Mouse (Mus musculus) adrenal gland (tissue): ENCODE measurements around the gene Gtf2a2.
"Not testable (repeated sequence)": the region's sequence is repeated elsewhere in the genome, so short reads cannot be mapped to it uniquely, and the experiment has no call there.

Experiments used
- intact Hi-C: fragments of 180-260 bp; cut with DNase I; formaldehyde crosslinking; loops from one replicate; pipeline ENCODE4 v1.15.1; 2025

The Gtf2a2 gene

GRCm38 (mm10) chr9:70015632-70016031, 3.3 kb downstream of the Gtf2a2 start:
- intact Hi-C loops = no loop called here

GRCm38 (mm10) chr9:70018879-70019278, 6.5 kb downstream of the Gtf2a2 start:
- intact Hi-C loops = loop anchor here (2.0 kb wide), 1 partner anchor 62 kb away; no protein-coding TSS in a partner anchor

- intact Hi-C loops = no loop called here
Measured at GRCm38 (mm10) chr9:70021610-70022009, 9.3 kb downstream of the Gtf2a2 start.

GRCm38 (mm10) chr9:70022083-70022482, 9.7 kb downstream of the Gtf2a2 start:
- intact Hi-C loops = no loop called here

GRCm38 (mm10) chr9:70023615-70024014, 11.3 kb downstream of the Gtf2a2 start:
- intact Hi-C loops = not testable (repeated sequence)

GRCm38 (mm10) chr9:70024648-70025047, 12.3 kb downstream of the Gtf2a2 start:
- intact Hi-C loops = no loop called here

GRCm38 (mm10) chr9:70025365-70026012, 13.1 kb downstream of the Gtf2a2 start:
- intact Hi-C loops = no loop called here

- intact Hi-C loops = no loop called here
Measured at GRCm38 (mm10) chr9:70032167-70032566, 19.8 kb downstream of the Gtf2a2 start.

- intact Hi-C loops = no loop called here
Measured at GRCm38 (mm10) chr9:70033056-70033455, 20.7 kb downstream of the Gtf2a2 start.

GRCm38 (mm10) chr9:70034702-70035101, 22.4 kb downstream of the Gtf2a2 start:
- intact Hi-C loops = no loop called here

- intact Hi-C loops = no loop called here
Measured at GRCm38 (mm10) chr9:70036646-70037045, 24.3 kb downstream of the Gtf2a2 start.

- intact Hi-C loops = no loop called here
Measured at GRCm38 (mm10) chr9:70037988-70038387, 25.6 kb downstream of the Gtf2a2 start, which contains the start of gene Gcnt3. Gene Gcnt3 (minus strand): TSS chr9:70038088.

GRCm38 (mm10) chr9:70039597-70040385, 27.4 kb downstream of the Gtf2a2 start:
- intact Hi-C loops = no loop called here

GRCm38 (mm10) chr9:70040570-70040969, 28.2 kb downstream of the Gtf2a2 start:
- intact Hi-C loops = no loop called here

GRCm38 (mm10) chr9:70042137-70042536, 29.8 kb downstream of the Gtf2a2 start:
- intact Hi-C loops = no loop called here

GRCm38 (mm10) chr9:70042935-70043334, 30.6 kb downstream of the Gtf2a2 start:
- intact Hi-C loops = no loop called here

GRCm38 (mm10) chr9:70044865-70045264, 32.5 kb downstream of the Gtf2a2 start:
- intact Hi-C loops = no loop called here

GRCm38 (mm10) chr9:70046255-70046654, 33.9 kb downstream of the Gtf2a2 start:
- intact Hi-C loops = no loop called here

GRCm38 (mm10) chr9:70047839-70048238, 35.5 kb downstream of the Gtf2a2 start:
- intact Hi-C loops = no loop called here

GRCm38 (mm10) chr9:70048280-70048679, 35.9 kb downstream of the Gtf2a2 start:
- intact Hi-C loops = no loop called here

GRCm38 (mm10) chr9:70048751-70049415, 36.5 kb downstream of the Gtf2a2 start:
- intact Hi-C loops = no loop called here

GRCm38 (mm10) chr9:70049416-70049783, 37.0 kb downstream of the Gtf2a2 start:
- intact Hi-C loops = no loop called here
